Mouse (Mus musculus) liver, embryonic 14.5 days (tissue): ENCODE measurements around the gene Tle6.

Experiments used
- CTCF ChIP-seq: IDR thresholded peaks from 2 replicates; pipeline ENCODE4 v1.5.1; 2016; ENCODE audit warnings: antibody characterized with exemption, low read depth, control low read depth
- EP300 ChIP-seq: IDR thresholded peaks from 2 replicates; pipeline ENCODE4 v1.6.1; 2016; ENCODE audit warnings: antibody characterized with exemption, low read depth

GRCm38 (mm10) chr10:81565257-81566228 lies 35.3 kb downstream of the Tle6 start:
- no peak for TF ChIP-seq CTCF
- TF ChIP-seq EP300, result no peak
